ENCODE assay signal across 9 mouse cellular contexts in genomic region chr4:150250549-150251422, GRCm38 (mm10). TPM values are rescaled to one million over a fixed set of nuclear protein-coding genes. Genes with fewer than 3 reads are reported as not detected.
DNase-seq lines count a peak whose midpoint lies in the region; ATAC-seq and TF ChIP-seq lines count a peak whose summit lies in the region.
"Had no signal": no experiment of that assay in that cellular context is flagged by ENCODE, and none has a peak within 500 bp of the region (broad histone marks: within the 10 kb centered on the region; RNA-seq: fewer than 3 reads in every experiment).

No protein-coding gene starts in this region.

- peaks cover 31% of the 10 kb centered on the region for H3K4me1 ChIP-seq in hindbrain, embryonic 15.5 days (replicated peaks)
- H3K4me1 ChIP-seq in midbrain, embryonic 16.5 days (ENCODE audit: control insufficient read depth, insufficient read depth, low read length): peaks cover 17% of the 10 kb centered on the region
- no peaks in the 10 kb centered on the region for H3K4me1 ChIP-seq in lung, adult 2 months (ENCODE audit: control insufficient read depth, insufficient read depth, low read length)

- peak; percentile 64 for DNase-seq in retina, postnatal 1 day
- DNase-seq in retina, embryonic 14.5 days (ENCODE audit: low spot score): no peak
- peak; percentile 64 to 70 for DNase-seq in cerebellum, postnatal 36 days
- DNase-seq in gastrocnemius, postnatal 36 days: no peak
- no peak for DNase-seq in lung, adult 2 months

- H3K9ac ChIP-seq in hindbrain, embryonic 15.5 days: no peak overlapping the region
- H3K9ac ChIP-seq in midbrain, embryonic 16.5 days (ENCODE audit: low read depth, low read length): peak overlapping the region; percentile 30
- H3K9ac ChIP-seq: liver, embryonic 14.5 days had no signal

- ATAC-seq in hindbrain, embryonic 15.5 days (ENCODE audit: low FRiP score, low read depth): peak; percentile 54
- peak; percentile 63 for ATAC-seq in midbrain, embryonic 16.5 days

- peak overlapping the region; percentile 32 for H3K4me2 ChIP-seq in hindbrain, embryonic 15.5 days
- no peak overlapping the region for H3K4me2 ChIP-seq in midbrain, embryonic 16.5 days (ENCODE audit: low read length)

- peaks cover 37% of the 10 kb centered on the region for H3K36me3 ChIP-seq in hindbrain, embryonic 15.5 days
- H3K36me3 ChIP-seq in midbrain, embryonic 16.5 days (ENCODE audit: control insufficient read depth, insufficient read depth, low read length): peaks cover 23% of the 10 kb centered on the region

- TF ChIP-seq POLR2A in lung, adult 2 months (IDR thresholded peaks at IDR 0.05; ENCODE audit: borderline replicate concordance, extremely low read depth, low read depth, low read length): no peak

- intact Hi-C loops in gastrocnemius, postnatal 36 days (cut with DNase I): no loop called here

- H3K27ac ChIP-seq in hindbrain, embryonic 15.5 days (replicated peaks): peak overlapping the region; percentile 90
- H3K27ac ChIP-seq in midbrain, embryonic 16.5 days (ENCODE audit: low read length): peak overlapping the region; percentile 87
- H3K27ac ChIP-seq: liver, embryonic 14.5 days had no signal

- no peak overlapping the region for H3K4me3 ChIP-seq in hindbrain, embryonic 15.5 days
- no peak overlapping the region for H3K4me3 ChIP-seq in midbrain, embryonic 16.5 days (ENCODE audit: low read depth, low read length)
- H3K4me3 ChIP-seq in lung, adult 2 months (replicated peaks; ENCODE audit: extremely low read depth, low read depth, low read length): no peak overlapping the region

- H3K9me3 ChIP-seq in hindbrain, embryonic 15.5 days: no peaks in the 10 kb centered on the region
- no peaks in the 10 kb centered on the region for H3K9me3 ChIP-seq in midbrain, embryonic 16.5 days (replicated peaks; ENCODE audit: control insufficient read depth, low read length, poor library complexity, severe bottlenecking)

- no peaks in the 10 kb centered on the region for H3K27me3 ChIP-seq in hindbrain, embryonic 15.5 days
- no peaks in the 10 kb centered on the region for H3K27me3 ChIP-seq in midbrain, embryonic 16.5 days (ENCODE audit: control insufficient read depth, insufficient read depth, low read depth, low read length)

- WGBS in hindbrain, embryonic 15.5 days: 19% methylated on average over 18 of the region's 18 CpGs
- WGBS in midbrain, embryonic 16.5 days: 18% methylated on average over 18 of the region's 18 CpGs
- WGBS in lung, adult 2 months: 68% methylated on average over 18 of the region's 18 CpGs

- TF ChIP-seq CTCF in lung, adult 2 months (IDR thresholded peaks at IDR 0.05; ENCODE audit: insufficient read depth, low read length): no peak

RNA-seq across cellular contexts. Expression of gene Eno1, which starts 14.3 kb away (rescaled TPM):
- polyA plus RNA-seq in hindbrain, embryonic 15.5 days (2015; fragmentation: Nextera tagmentation; extraction: Ambion mirVana): 1,126 and 1,158 TPM in 2 replicates
- polyA plus RNA-seq in midbrain, embryonic 16.5 days (2015; fragmentation: Nextera tagmentation; extraction: Ambion mirVana): 1,096 and 1,142 TPM in 2 replicates
- total RNA-seq in gastrocnemius, postnatal 36 days (2021): 100 to 1,000 TPM; 104 to 128 TPM
- 90.4 and 220 TPM in 2 replicates for polyA plus RNA-seq in lung, adult 2 months (2012; rRNA removed)

RNA-seq across cellular contexts. Expression of gene Rere, which starts 30.7 kb away (rescaled TPM):
- 32.5 and 33.8 TPM in 2 replicates for polyA plus RNA-seq in hindbrain, embryonic 15.5 days (2015; fragmentation: Nextera tagmentation; extraction: Ambion mirVana)
- 29.0 and 31.2 TPM in 2 replicates for polyA plus RNA-seq in midbrain, embryonic 16.5 days (2015; fragmentation: Nextera tagmentation; extraction: Ambion mirVana)
- total RNA-seq in gastrocnemius, postnatal 36 days (2021): 10 to 100 TPM; 47.6 to 66.2 TPM
- polyA plus RNA-seq in lung, adult 2 months (2012; rRNA removed): 36.0 and 42.0 TPM in 2 replicates

RNA-seq across cellular contexts. Expression of gene Car6, which starts 49.7 kb away (rescaled TPM):
- polyA plus RNA-seq in hindbrain, embryonic 15.5 days (2015; fragmentation: Nextera tagmentation; extraction: Ambion mirVana): not detected in 2 replicates
- not detected in 2 replicates for polyA plus RNA-seq in midbrain, embryonic 16.5 days (2015; fragmentation: Nextera tagmentation; extraction: Ambion mirVana)
- total RNA-seq in gastrocnemius, postnatal 36 days (2021): under 1 TPM in 1 of 2 experiments, not detected in 1; 0.37 TPM
- polyA plus RNA-seq in lung, adult 2 months (2012; rRNA removed): 0.11 TPM in 1 of 2 replicates, not detected in the other
- polyA plus RNA-seq: cortical plate, adult 2 months had no signal

Comparison
In these comparisons a context has a peak if more than half of its experiments do, and no peak if none do; other contexts are left out.
1. DNase-seq: peak in retina, postnatal 1 day (single experiment) and cerebellum, postnatal 36 days (2 of 2); none in retina, embryonic 14.5 days (single experiment), gastrocnemius, postnatal 36 days (0 of 2) and lung, adult 2 months (single experiment).